Mouse (Mus musculus): ENCODE results near the gene Rdh19. TPM values are rescaled to one million over a fixed set of nuclear protein-coding genes. Genes with fewer than 3 reads are reported as not detected.
"Not testable (repeated sequence)": the region's sequence is repeated elsewhere in the genome, so short reads cannot be mapped to it uniquely, and the experiment has no call there.

Gene Rdh19
- polyA plus RNA-seq (2012; ENCODE audit: insufficient read depth, insufficient read length, missing spikeins), result not detected in 2 replicates

DNA sequence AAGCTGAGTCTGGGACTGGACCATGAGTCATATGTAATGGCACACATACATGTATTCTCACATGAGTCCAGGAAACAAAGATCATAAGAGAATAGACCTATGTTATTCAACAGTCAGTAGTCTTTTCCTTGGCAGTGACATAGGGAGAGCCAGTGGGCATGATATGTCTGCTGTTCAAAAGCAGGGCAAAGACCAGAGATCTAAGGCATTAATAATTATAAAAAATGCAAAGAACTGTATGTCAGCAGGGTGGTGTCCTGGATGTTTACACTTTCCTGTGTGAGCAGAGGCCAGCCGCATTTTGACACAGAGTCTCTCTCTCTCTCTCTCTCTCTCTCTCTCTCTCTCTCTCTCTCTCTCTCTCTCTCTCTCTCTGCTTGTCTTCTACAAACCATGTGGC, at the start of gene Rdh19:
Rdh19 (plus strand) TSS at position 301 of the 400 bp plus-strand sequence.
- no peaks in the 10 kb centered on the region for H3K4me1 ChIP-seq (ENCODE audit: control insufficient read depth, insufficient read depth, insufficient read length, low read length)
- H3K27ac ChIP-seq (replicated peaks; ENCODE audit: low read depth, low read length), result no peak within 1 kb of the TSS
- H3K4me3 ChIP-seq (ENCODE audit: insufficient read depth, low read depth, low read length), result no peak within 1 kb of the TSS

- no peak within 1 kb of the TSS for H3K4me3 ChIP-seq (ENCODE audit: insufficient read depth, low read depth, low read length)
- H3K27ac ChIP-seq (replicated peaks; ENCODE audit: low read depth, low read length), result no peak within 1 kb of the TSS
Measured at GRCm38 (mm10) chr10:127800891-127801290, 48.8 kb upstream of the Rdh19 start, which contains the start of gene Rdh16. Gene Rdh16, plus strand, starts transcription at chr10:127801152.

DNA sequence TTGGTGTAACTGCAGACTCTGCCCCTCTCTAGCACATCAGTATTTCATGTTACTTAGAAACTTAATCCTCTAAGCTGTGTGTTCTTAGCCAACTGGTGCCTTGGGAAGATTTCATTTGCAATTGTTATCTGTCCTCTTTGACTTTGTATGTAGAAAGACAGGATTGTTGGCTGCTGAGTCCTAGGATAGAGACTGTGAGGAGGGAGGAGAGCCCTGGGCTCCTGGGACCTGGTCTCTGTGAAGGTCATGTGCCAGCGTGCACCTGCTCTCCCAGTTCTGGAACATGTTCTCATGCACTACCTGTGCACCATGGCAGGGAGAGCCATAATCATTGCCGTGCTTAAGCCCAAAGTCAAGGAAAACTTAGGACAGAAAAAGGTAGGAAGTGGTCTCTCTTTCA, 48.1 kb upstream of the Rdh19 start:
- no peak overlapping the region for H3K4me3 ChIP-seq (ENCODE audit: insufficient read depth, low read depth, low read length)
- no peaks in the 10 kb centered on the region for H3K4me1 ChIP-seq (ENCODE audit: control insufficient read depth, insufficient read depth, insufficient read length, low read length)
- no peak overlapping the region for H3K27ac ChIP-seq (replicated peaks; ENCODE audit: low read depth, low read length)

More at GRCm38 (mm10) chr10:127800891-127801290, 48.8 kb upstream of the Rdh19 start, which contains the start of gene Rdh16:
- no peaks in the 10 kb centered on the region for H3K4me1 ChIP-seq (ENCODE audit: control insufficient read depth, insufficient read depth, insufficient read length, low read length)

DNA sequence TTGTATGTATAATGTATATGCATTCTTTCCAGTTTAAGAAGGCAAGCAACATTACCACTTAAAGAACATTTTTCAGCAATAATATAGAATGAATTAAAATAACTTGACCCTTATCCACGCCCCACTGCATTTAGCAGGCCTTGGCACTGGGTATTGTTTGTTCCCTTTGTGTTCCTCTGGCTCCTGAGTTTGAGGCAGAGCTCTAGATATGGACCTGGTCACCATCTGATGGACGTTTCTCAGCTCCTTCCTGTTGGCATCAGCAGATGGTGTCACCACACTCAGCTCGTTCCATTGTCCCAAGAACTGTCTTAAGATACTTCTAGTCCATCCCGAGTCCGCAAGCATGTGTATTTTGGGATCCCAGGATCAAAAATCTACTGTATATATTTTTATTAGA, 47.5 kb upstream of the Rdh19 start:
- H3K27ac ChIP-seq (replicated peaks; ENCODE audit: low read depth, low read length), result no peak overlapping the region
- no peak overlapping the region for H3K4me3 ChIP-seq (ENCODE audit: insufficient read depth, low read depth, low read length)
- H3K4me1 ChIP-seq (ENCODE audit: control insufficient read depth, insufficient read depth, insufficient read length, low read length), result no peaks in the 10 kb centered on the region

- Histone ChIP-seq H3K4me1 (ENCODE audit: control insufficient read depth, insufficient read depth, insufficient read length, low read length) (no peaks in the 10 kb centered on the region), H3K27ac (replicated peaks; ENCODE audit: low read depth, low read length) (no peak overlapping the region), H3K4me3 (ENCODE audit: insufficient read depth, low read depth, low read length) (no peak overlapping the region)
Measured at GRCm38 (mm10) chr10:127804416-127804815, 45.3 kb upstream of the Rdh19 start.

- Histone ChIP-seq H3K4me1 (ENCODE audit: control insufficient read depth, insufficient read depth, insufficient read length, low read length) (no peaks in the 10 kb centered on the region), H3K27ac (replicated peaks; ENCODE audit: low read depth, low read length) (no peak overlapping the region), H3K4me3 (ENCODE audit: insufficient read depth, low read depth, low read length) (no peak overlapping the region)
Measured at GRCm38 (mm10) chr10:127815888-127816287, 33.8 kb upstream of the Rdh19 start.

DNA sequence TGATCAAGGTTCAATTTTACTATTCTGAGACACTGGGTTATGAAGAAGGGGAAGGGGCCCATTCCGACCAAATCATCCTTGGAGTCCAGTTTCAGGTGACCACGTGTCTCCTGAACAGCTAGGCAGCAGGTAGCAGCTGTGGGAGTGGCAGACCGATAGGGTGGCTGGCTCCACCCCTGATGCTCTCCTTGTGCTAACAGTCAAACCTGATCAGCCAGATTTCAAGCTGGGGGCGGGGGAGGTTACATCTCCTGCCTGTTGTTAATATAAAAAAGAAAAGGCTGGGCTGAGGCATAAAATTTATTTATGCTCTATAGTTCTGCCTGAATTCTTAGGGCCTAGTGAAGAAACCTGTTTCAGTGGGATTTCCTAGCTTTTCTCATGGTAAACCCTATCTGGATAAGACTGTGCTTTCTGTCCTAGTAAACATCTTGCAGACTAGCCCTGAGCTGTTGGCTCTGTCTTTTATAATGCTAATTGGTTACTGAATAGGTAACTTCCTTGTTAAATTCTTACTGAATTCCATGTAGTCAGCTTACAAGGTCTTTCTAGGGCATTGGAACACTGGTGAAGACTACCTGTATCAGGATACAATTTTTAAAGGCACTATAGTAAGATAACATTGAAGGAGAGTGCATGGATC, 32.3 kb upstream of the Rdh19 start:
- not testable (repeated sequence) for H3K4me1 ChIP-seq (ENCODE audit: control insufficient read depth, insufficient read depth, insufficient read length, low read length); H3K27ac ChIP-seq (replicated peaks; ENCODE audit: low read depth, low read length); H3K4me3 ChIP-seq (ENCODE audit: insufficient read depth, low read depth, low read length)

DNA sequence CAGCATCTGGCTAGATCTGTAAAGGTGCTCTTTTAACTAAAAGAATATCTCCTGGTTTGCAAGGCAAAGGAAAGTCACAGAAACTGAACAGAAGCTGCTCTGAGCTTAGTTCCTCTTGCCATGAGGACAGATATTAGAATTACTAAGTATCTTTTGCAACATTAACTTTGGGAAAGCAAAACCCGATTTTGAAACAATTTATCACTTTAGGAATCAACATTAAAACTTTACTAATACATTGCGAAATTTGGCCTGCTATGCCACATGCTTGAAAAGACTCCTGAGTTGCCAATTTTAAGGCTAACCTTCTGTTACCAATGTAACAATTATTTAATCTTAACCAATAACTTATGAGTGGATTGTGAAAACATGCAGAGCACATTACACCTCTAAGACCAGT, 27.9 kb upstream of the Rdh19 start:
- H3K4me1 ChIP-seq (ENCODE audit: control insufficient read depth, insufficient read depth, insufficient read length, low read length); H3K27ac ChIP-seq (replicated peaks; ENCODE audit: low read depth, low read length); H3K4me3 ChIP-seq (ENCODE audit: insufficient read depth, low read depth, low read length): not testable (repeated sequence)

DNA sequence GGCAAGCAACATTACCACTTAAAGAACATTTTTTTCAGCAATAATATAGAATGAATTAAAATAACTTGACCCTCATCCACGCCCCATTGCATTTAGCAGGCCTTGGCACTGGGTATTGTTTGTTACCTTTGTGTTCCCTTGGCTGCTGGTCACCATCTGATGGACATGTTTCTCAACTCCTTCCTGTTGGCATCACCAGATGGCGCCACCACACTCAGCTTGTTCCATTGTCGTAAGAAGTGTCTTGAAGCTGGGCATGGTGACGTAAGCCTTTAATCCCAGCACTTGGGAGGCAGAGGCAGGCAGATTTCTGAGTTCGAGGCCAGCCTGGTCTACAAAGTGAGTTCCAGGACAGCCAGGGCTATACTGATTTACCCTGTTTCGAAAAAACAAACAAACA, 24.3 kb upstream of the Rdh19 start:
- Histone ChIP-seq H3K4me1 (ENCODE audit: control insufficient read depth, insufficient read depth, insufficient read length, low read length) (no peaks in the 10 kb centered on the region), H3K27ac (replicated peaks; ENCODE audit: low read depth, low read length) (no peak overlapping the region)

DNA sequence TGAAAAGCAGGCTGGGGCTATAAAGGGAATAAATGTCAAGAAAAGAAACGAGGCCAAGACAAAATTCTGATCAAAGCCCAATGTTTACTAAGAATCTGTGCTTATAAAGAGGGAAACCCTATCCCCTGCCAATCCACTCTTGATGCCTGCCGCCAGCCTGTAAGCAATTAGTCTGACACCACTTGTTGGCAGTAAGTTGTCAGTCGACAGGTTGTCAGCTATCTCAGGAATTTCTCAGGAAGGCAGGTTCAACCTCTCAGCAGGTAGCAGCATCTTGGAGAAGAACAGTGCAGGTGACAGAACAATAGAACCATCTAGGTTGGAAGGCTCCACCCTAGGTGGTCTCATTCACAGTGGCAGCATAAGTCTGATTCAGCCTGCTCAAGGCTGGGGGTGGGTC, 20.6 kb upstream of the Rdh19 start:
- Histone ChIP-seq H3K27ac (replicated peaks; ENCODE audit: low read depth, low read length) (no peak overlapping the region), H3K4me1 (ENCODE audit: control insufficient read depth, insufficient read depth, insufficient read length, low read length) (no peaks in the 10 kb centered on the region), H3K4me3 (ENCODE audit: insufficient read depth, low read depth, low read length) (no peak overlapping the region)

More for the DNA sequence above, 24.3 kb upstream of the Rdh19 start:
- no peak overlapping the region for H3K4me3 ChIP-seq (ENCODE audit: insufficient read depth, low read depth, low read length)

DNA sequence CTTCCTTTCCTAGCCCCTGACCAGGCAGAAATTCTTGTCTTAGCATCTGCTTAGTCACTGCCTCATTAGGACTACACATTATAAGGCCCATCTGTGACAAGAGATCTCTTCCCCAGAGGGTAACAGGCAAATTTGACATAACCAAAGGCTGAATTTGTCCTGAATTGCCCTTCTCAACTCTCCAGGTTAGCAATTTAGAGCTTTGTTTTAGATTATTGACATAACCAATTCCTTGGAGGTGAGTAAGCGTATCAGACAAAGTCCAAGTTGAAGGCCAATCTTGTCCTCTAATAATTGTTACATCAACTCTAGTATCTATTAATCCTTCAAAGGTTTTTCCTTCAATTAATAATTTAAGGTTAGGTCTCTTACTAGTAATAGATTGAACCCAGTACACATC, 15.5 kb upstream of the Rdh19 start:
- not testable (repeated sequence) for H3K27ac ChIP-seq (replicated peaks; ENCODE audit: low read depth, low read length); H3K4me3 ChIP-seq (ENCODE audit: insufficient read depth, low read depth, low read length); H3K4me1 ChIP-seq (ENCODE audit: control insufficient read depth, insufficient read depth, insufficient read length, low read length)

GRCm38 (mm10) chr10:127835292-127835691, 14.4 kb upstream of the Rdh19 start:
- Histone ChIP-seq H3K27ac (replicated peaks; ENCODE audit: low read depth, low read length) (no peak overlapping the region), H3K4me3 (ENCODE audit: insufficient read depth, low read depth, low read length) (no peak overlapping the region), H3K4me1 (ENCODE audit: control insufficient read depth, insufficient read depth, insufficient read length, low read length) (no peaks in the 10 kb centered on the region; the same call in 1 of the 2 replicates)

DNA sequence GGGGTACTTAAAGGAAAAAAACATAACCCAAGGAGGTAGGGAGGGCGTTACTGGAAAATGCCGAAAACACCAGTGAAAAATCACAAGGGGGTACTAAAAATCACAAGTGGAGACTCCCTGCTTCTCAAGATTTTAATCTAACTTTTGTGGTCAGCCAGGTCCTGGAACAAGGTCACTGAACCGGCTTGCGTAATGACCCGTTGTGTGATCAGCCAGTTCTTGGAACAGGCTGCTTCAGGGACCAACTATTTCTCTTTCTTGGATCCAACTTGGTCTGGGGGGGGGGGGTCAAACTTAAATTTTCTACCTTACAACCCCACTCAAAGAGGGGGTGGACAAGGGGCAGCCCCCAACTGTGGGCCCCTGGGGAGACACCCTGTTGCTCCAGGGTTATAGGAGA, 11.9 kb upstream of the Rdh19 start:
- not testable (repeated sequence) for H3K4me1 ChIP-seq (ENCODE audit: control insufficient read depth, insufficient read depth, insufficient read length, low read length); H3K4me3 ChIP-seq (ENCODE audit: insufficient read depth, low read depth, low read length); H3K27ac ChIP-seq (replicated peaks; ENCODE audit: low read depth, low read length)

GRCm38 (mm10) chr10:127838539-127838938, 11.2 kb upstream of the Rdh19 start:
- Histone ChIP-seq H3K4me3 (ENCODE audit: insufficient read depth, low read depth, low read length) (no peak overlapping the region), H3K27ac (replicated peaks; ENCODE audit: low read depth, low read length) (no peak overlapping the region), H3K4me1 (ENCODE audit: control insufficient read depth, insufficient read depth, insufficient read length, low read length) (no peaks in the 10 kb centered on the region; the same call in 1 of the 2 replicates)

GRCm38 (mm10) chr10:127840776-127841175, 9.0 kb upstream of the Rdh19 start:
- Histone ChIP-seq H3K27ac (replicated peaks; ENCODE audit: low read depth, low read length) (no peak overlapping the region), H3K4me1 (ENCODE audit: control insufficient read depth, insufficient read depth, insufficient read length, low read length) (no peaks in the 10 kb centered on the region), H3K4me3 (ENCODE audit: insufficient read depth, low read depth, low read length) (no peak overlapping the region)

- not testable (repeated sequence) for H3K27ac ChIP-seq (replicated peaks; ENCODE audit: low read depth, low read length); H3K4me1 ChIP-seq (ENCODE audit: control insufficient read depth, insufficient read depth, insufficient read length, low read length); H3K4me3 ChIP-seq (ENCODE audit: insufficient read depth, low read depth, low read length)
Measured at GRCm38 (mm10) chr10:127845945-127846344, 3.8 kb upstream of the Rdh19 start.

Measured in brown adipose tissue, adult 24 weeks (tissue).